Mouse (Mus musculus) embryonic facial prominence, embryonic 11.5 days (tissue): ENCODE measurements around the gene BC024978. TPM values are rescaled to one million over a fixed set of nuclear protein-coding genes. Genes with fewer than 3 reads are reported as not detected.
A peak's percentile ranks its signal among the peaks of the same experiment; 100 is the strongest.

Experiments used
- ATAC-seq: fragments of 200-750 bp; cut with Nextera tagmentation; replicated peaks from 2 replicates; pipeline ENCODE4 v1.8.0; 2017; ENCODE audit warnings: low read depth; ENCODE audit not compliant: insufficient number of reproducible peaks, low FRiP score, low TSS enrichment
- DNase-seq: peaks from one replicate; pipeline ENCODE4 v3.0.0-alpha.2; 2015; ENCODE audit warnings: low spot score
- H3K27ac ChIP-seq: fragments of 300-500 bp; sonication (generic); replicated peaks from 2 replicates; pipeline ENCODE4 v1.5.1; 2014; ENCODE audit warnings: mild to moderate bottlenecking, low read depth, low read length, control low read depth
- H3K27me3 ChIP-seq: fragments of 300-500 bp; sonication (generic); 2 replicates; pipeline ENCODE4 v1.6.1; 2014; ENCODE audit warnings: mild to moderate bottlenecking, low read length, moderate library complexity, mixed read lengths; ENCODE audit not compliant: control insufficient read depth, insufficient read depth
- H3K36me3 ChIP-seq: fragments of 300-500 bp; sonication (generic); replicated peaks from 2 replicates; pipeline ENCODE4 v1.6.1; 2014; ENCODE audit warnings: low read depth, mild to moderate bottlenecking, low read length, moderate library complexity, mixed read lengths; ENCODE audit not compliant: control insufficient read depth, insufficient read depth
- H3K4me1 ChIP-seq: fragments of 300-500 bp; sonication (generic); 2 replicates; pipeline ENCODE4 v1.6.1; 2014; ENCODE audit warnings: low read length, mixed read lengths; ENCODE audit not compliant: control insufficient read depth, insufficient read depth
- H3K4me2 ChIP-seq: fragments of 300-500 bp; sonication (generic); 2 replicates; pipeline ENCODE4 v1.6.1; 2014; ENCODE audit warnings: low read depth, mild to moderate bottlenecking, control low read depth, low read length, moderate library complexity
- H3K4me3 ChIP-seq: fragments of 300-500 bp; sonication (generic); 2 replicates; pipeline ENCODE4 v1.5.1; 2014; ENCODE audit warnings: low read depth, low read length, control low read depth
- H3K9ac ChIP-seq: fragments of 300-500 bp; sonication (generic); replicated peaks from 2 replicates; pipeline ENCODE4 v1.6.1; 2014; ENCODE audit warnings: mild to moderate bottlenecking, control low read depth, low read length
- H3K9me3 ChIP-seq: fragments of 300-500 bp; sonication (generic); replicated peaks from 2 replicates; pipeline ENCODE4 v1.6.1; 2016; ENCODE audit warnings: mild to moderate bottlenecking, low read length, inconsistent platforms, mixed read lengths; ENCODE audit not compliant: control insufficient read depth
- WGBS: fragments of 180-500 bp; shearing (Covaris S2); extraction: QIAGEN DNeasy Blood & Tissue Kit; methylation state at CpG from one replicate; pipeline ENCODE4 v1.1.7; 2014; 5-methylcytosine and 5-hydroxymethylcytosine counted together
- polyA plus RNA-seq: library from polyadenylated mRNA; unstranded; fragments of >200 nt; fragmentation: Nextera tagmentation; extraction: Ambion mirVana; gene quantifications from 2 replicates; pipeline ENCODE4 v1.2.1, GENCODE M21; 2014

The BC024978 gene
- polyA plus RNA-seq = 2.4 and 3.2 TPM in 2 replicates

DNA sequence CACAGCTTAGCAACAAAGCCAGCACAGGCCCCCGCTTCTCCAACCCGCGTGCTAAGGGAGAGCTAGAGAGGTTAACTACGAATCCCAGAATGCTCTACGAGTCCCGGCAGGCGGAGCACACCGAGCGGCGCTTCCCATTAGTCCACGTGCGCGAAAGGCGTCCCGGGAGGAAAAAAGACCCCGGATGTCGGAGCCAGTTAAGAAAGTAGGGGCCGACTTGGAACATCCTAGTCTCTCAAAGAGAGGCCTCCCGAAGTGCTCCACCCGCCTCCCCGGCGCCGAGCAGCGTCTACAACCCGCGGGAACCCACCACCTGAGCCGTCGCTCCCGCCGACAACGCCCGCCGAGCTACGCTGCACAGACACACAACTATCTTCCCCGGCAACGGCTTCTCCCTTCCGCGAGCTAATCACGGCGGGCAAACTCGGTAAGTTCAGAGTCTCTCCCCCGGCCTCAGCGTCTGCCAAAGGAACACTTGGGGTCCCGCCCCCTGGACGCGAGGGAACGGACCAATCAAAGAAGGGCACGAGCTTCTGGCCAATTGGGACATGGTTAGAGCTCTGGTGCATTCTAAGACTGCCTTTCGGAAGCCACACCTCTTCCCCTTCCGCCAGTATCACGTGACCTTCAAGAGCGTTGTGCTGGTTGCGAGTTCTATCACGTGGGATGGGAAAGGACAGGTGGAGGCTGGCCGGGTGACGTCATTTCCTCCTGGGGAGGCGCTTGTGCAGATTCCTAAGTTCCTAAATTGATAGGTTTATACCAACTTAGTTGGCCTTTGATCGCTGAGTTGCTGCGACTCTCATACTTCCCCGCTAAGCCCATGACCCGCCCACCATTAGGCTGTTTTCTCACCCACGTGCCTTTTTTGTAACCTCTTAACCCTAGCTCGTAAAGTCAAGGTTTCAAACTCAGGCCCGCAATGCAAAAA, at the start of gene BC024978, which contains the start of gene Snrpa:
Gene BC024978, plus strand, starts transcription at position 101 of the 931 bp plus-strand sequence.
Gene Snrpa, minus strand, starts transcription at position 591 of the 931 bp plus-strand sequence.
- ATAC-seq (peak; percentile 99), DNase-seq (peak; percentile 99)
- 1% methylated on average over 64 of the region's 64 CpGs for WGBS
- Histone ChIP-seq H3K27me3 (no peaks in the 10 kb centered on the region), H3K4me1 (0 out of 2 replicates have a peak, but pooled peaks cover 3% of the 10 kb centered on the region), H3K27ac (peak within 1 kb of the TSS; percentile 97), H3K4me3 (peak within 1 kb of the TSS; percentile 81), H3K36me3 (peaks cover 21% of the 10 kb centered on the region), H3K9me3 (no peaks in the 10 kb centered on the region), H3K9ac (peak within 1 kb of the TSS; percentile 89), H3K4me2 (peak within 1 kb of the TSS; percentile 86)

DNA sequence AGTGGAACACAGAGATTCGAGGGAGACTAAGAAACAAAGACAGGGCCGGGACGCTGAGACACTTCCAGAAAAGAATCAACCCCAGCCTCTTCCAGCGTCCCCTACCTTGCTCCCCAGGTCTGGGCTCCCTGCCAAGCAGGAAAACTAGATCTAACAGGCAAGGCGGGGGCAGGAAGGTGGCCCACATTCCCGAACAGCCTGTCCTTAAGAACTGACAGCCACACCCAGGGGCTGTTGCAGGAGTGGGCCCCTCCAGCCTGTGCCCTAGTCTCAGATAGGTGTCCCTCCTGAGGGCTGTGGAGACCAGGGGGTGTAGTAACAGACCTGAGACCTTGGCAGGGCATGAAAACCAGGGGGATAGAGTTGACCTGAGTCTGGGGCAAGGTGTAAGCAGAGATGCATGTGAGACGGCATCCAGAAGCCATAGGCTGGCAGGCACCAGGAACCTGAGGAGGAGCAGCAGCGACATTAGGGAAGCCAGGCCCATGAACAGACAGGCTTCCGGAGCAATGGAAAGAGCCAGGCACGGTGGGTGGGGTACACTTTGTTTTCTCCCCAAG, 42.3 kb upstream of the BC024978 start, which contains the start of gene Cyp2t4:
Gene Cyp2t4, plus strand, starts transcription at position 510 of the 560 bp plus-strand sequence.
- H3K4me2 ChIP-seq = no peak within 1 kb of the TSS
- WGBS = 76% methylated on average over 10 of the region's 10 CpGs
- no peak for ATAC-seq

DNA sequence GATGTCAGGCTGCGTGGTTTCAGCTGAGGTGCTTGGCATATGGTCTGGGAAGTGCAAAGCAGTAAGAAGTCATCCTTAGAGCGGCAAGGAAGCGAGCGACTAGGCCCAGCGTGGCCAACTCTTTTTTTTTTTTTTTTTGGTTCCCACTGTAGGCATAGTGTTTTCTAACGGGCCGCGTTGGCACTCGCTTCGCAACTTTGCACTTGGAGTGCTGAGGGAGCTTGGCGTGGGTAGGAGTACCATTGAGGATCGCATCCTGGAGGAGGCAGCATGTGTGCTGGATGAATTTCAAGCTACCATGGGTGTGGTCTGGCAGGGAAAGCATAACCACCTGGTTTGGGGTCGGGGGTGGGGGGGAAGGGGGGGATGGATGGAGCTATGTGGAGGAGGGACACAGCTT, 39.6 kb upstream of the BC024978 start:
- WGBS = 83% methylated on average over 13 of the region's 13 CpGs

More for the DNA sequence above, 42.3 kb upstream of the BC024978 start, which contains the start of gene Cyp2t4:
- Histone ChIP-seq H3K9ac (no peak within 1 kb of the TSS), H3K27ac (no peak within 1 kb of the TSS), H3K27me3 (no peaks in the 10 kb centered on the region), H3K9me3 (no peaks in the 10 kb centered on the region), H3K36me3 (no peaks in the 10 kb centered on the region), H3K4me1 (no peaks in the 10 kb centered on the region), H3K4me3 (no peak within 1 kb of the TSS)
- DNase-seq = no peak

DNA sequence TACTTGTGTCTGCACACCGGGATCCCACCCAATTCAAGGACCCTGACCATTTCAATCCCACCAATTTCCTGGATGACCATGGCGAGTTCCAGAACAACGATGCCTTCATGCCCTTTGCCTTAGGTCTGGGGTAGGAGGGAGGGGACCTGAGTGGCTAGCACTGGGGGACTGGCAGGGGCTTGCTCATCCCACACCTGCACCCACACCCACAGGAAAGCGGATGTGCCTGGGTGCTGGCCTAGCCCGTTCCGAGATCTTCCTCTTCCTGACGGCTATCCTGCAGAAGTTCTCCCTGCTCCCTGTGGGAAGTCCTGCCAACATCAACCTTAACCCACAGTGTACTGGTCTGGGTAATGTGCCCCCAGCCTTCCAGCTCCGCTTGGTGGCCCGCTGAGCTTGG, 37.4 kb upstream of the BC024978 start:
- H3K27me3 ChIP-seq = no peaks in the 10 kb centered on the region
- WGBS = 95% methylated on average over 9 of the region's 9 CpGs
- no peak overlapping the region for H3K9ac ChIP-seq
- H3K9me3 ChIP-seq = no peaks in the 10 kb centered on the region
- peaks cover 11% of the 10 kb centered on the region for H3K36me3 ChIP-seq
- no peak overlapping the region for H3K4me2 ChIP-seq
- H3K27ac ChIP-seq = no peak overlapping the region
- H3K4me1 ChIP-seq = no peaks in the 10 kb centered on the region
- DNase-seq (no peak), ATAC-seq (no peak)
- no peak overlapping the region for H3K4me3 ChIP-seq

More for the DNA sequence above, 39.6 kb upstream of the BC024978 start:
- ATAC-seq = no peak
- H3K4me2 ChIP-seq = no peak overlapping the region
- no peak overlapping the region for H3K4me3 ChIP-seq
- no peaks in the 10 kb centered on the region for H3K4me1 ChIP-seq
- H3K27ac ChIP-seq = no peak overlapping the region
- no peak overlapping the region for H3K9ac ChIP-seq
- no peaks in the 10 kb centered on the region for H3K9me3 ChIP-seq
- no peak for DNase-seq
- H3K36me3 ChIP-seq = peaks cover 11% of the 10 kb centered on the region
- H3K27me3 ChIP-seq = no peaks in the 10 kb centered on the region

DNA sequence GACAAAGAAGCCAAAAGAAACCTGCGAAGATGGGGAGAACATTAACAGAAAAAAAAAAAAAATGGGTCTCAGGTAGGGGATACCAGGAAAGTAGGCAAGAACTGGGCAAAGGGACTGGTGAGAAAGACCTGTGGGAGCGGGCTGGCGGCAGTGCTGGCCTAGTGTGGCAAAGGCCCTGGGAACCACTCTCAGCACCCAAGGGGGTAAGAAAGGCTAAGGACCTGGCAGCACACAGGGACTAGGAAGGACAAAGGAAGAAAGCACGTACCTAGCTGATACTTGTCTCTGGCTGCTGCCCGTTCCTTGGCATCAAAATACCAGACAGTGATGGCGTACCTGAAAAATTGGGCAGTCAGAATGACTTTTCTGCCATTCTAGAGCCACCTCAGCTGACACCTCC, 36.3 kb upstream of the BC024978 start:
- Histone ChIP-seq H3K27ac (no peak overlapping the region), H3K36me3 (peaks cover 11% of the 10 kb centered on the region), H3K27me3 (no peaks in the 10 kb centered on the region), H3K4me3 (no peak overlapping the region), H3K9me3 (no peaks in the 10 kb centered on the region), H3K4me2 (no peak overlapping the region), H3K9ac (no peak overlapping the region), H3K4me1 (no peaks in the 10 kb centered on the region; the same call in none of the 2 replicates)
- WGBS = 93% methylated on average over 6 of the region's 6 CpGs
- ATAC-seq (no peak), DNase-seq (no peak)

DNA sequence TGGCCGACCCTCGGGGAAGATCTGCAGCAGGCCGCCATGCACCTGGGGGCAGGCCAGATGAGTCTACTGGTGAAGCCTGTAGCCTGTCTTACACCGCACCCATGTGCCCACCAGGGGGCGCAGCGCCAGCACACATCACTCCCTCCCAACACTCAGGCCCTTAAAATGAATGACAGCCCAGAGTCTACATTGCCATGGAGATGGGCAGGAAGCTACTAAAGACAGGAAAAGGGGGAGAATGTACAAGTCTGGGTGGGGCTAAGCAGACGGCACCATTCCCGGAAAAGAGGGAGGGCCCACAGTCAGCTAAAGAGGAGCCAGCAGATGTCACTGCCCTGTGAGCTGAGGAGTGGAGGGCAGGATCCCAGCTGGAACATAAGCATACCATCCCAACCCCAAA, 35.7 kb upstream of the BC024978 start:
- peaks cover 15% of the 10 kb centered on the region for H3K36me3 ChIP-seq
- DNase-seq = peak; percentile 86
- H3K27me3 ChIP-seq = no peaks in the 10 kb centered on the region
- no peak overlapping the region for H3K4me3 ChIP-seq
- H3K9ac ChIP-seq = no peak overlapping the region
- H3K27ac ChIP-seq = no peak overlapping the region
- H3K4me1 ChIP-seq = peaks cover 5% of the 10 kb centered on the region
- WGBS = 16% methylated on average over 8 of the region's 8 CpGs
- peak; percentile 89 for ATAC-seq
- no peaks in the 10 kb centered on the region for H3K9me3 ChIP-seq
- no peak overlapping the region for H3K4me2 ChIP-seq

DNA sequence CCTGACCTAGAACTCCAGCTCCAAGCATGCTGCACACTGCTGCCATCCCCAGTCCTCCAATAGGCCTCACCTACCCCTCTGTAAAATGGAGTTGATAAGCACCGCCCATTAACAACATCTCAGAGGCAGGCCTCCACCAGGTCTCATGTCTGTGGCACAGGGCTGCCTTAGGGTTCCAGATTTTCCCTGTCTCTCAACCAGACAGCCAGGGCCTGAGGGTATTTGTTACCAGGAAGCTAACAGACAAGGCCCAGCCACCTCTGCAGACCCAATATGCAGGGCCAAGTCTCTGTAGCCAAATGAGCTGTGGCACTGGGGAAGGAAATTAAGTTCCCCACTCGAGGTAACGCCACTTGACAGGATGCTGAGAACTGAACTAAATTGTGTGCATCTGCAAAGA, 34.7 kb upstream of the BC024978 start:
- Histone ChIP-seq H3K9ac (no peak overlapping the region), H3K36me3 (peaks cover 15% of the 10 kb centered on the region), H3K4me3 (no peak overlapping the region), H3K4me2 (no peak overlapping the region), H3K9me3 (no peaks in the 10 kb centered on the region), H3K4me1 (peaks cover 11% of the 10 kb centered on the region), H3K27ac (no peak overlapping the region), H3K27me3 (no peaks in the 10 kb centered on the region)
- ATAC-seq = no peak
- 86% methylated on average over 3 of the region's 3 CpGs for WGBS
- no peak for DNase-seq

DNA sequence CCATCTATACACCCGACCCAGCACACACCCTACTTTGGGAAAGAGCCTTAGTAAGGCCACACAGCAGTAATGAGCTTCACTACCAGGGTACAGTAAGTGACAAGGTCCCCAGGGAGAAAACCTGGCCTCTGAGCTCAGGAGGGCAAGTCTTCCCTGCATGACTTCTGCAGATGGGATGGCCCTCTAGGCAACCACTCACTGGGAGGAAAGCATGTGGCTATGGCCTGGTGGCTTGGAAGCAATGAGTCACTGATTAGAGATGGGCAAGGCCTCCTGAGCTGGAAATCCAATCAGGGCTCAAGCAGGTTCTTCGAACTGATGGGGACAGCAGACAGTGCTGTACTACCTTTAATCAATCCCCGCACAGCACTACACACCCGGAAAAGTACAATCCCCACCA, 33.8 kb upstream of the BC024978 start:
- 82% methylated on average over 4 of the region's 4 CpGs for WGBS
- Histone ChIP-seq H3K27ac (no peak overlapping the region), H3K4me2 (no peak overlapping the region), H3K9ac (no peak overlapping the region; the same call in 1 of the 2 replicates), H3K4me3 (no peak overlapping the region), H3K36me3 (peaks cover 15% of the 10 kb centered on the region), H3K27me3 (no peaks in the 10 kb centered on the region), H3K4me1 (peaks cover 11% of the 10 kb centered on the region), H3K9me3 (no peaks in the 10 kb centered on the region)
- ATAC-seq (no peak), DNase-seq (no peak)
